Mouse (Mus musculus): ENCODE data around the gene Atp5g2.

- TF ChIP-seq CTCF (IDR thresholded peaks at IDR 0.05; ENCODE audit: extremely low read depth, insufficient read depth, insufficient read length, insufficient replicate concordance) (no peak), POLR2A (IDR thresholded peaks at IDR 0.05; ENCODE audit: low read depth, low read length) (no peak)
Measured at GRCm38 (mm10) chr15:102721016-102721898, 49.1 kb upstream of the Atp5g2 start.
